Mouse (Mus musculus) intestine, embryonic 15.5 days (tissue): ENCODE measurements at regions not wholly inside any gene's neighbourhood (a gene's known extent, or its start where the extent isn't known, plus 50 kb on each side); places are given as distances from the start of the nearest gene placed in this dataset.

Source experiments
- ATAC-seq: fragments of 200-750 bp; cut with Nextera tagmentation; 2 replicates; pipeline ENCODE4 v1.8.0; 2017; ENCODE audit warnings: moderate TSS enrichment, moderate library complexity
- H3K27ac ChIP-seq: fragments of 300-500 bp; sonication (generic); 2 replicates; pipeline ENCODE4 v1.5.1; 2015; ENCODE audit warnings: mild to moderate bottlenecking, inconsistent platforms
- H3K27me3 ChIP-seq: fragments of 300-500 bp; sonication (generic); replicated peaks from 2 replicates; pipeline ENCODE4 v1.6.1; 2015; ENCODE audit warnings: inconsistent platforms
- H3K36me3 ChIP-seq: fragments of 300-500 bp; sonication (generic); 2 replicates; pipeline ENCODE4 v1.6.1; 2015; ENCODE audit warnings: inconsistent platforms
- H3K4me1 ChIP-seq: fragments of 300-500 bp; sonication (generic); replicated peaks from 2 replicates; pipeline ENCODE4 v1.6.1; 2015; ENCODE audit warnings: inconsistent platforms
- H3K4me2 ChIP-seq: fragments of 300-500 bp; sonication (generic); replicated peaks from 2 replicates; pipeline ENCODE4 v1.6.1; 2015; ENCODE audit warnings: mild to moderate bottlenecking, inconsistent platforms
- H3K4me3 ChIP-seq: fragments of 300-500 bp; sonication (generic); replicated peaks from 2 replicates; pipeline ENCODE4 v1.5.1; 2015; ENCODE audit warnings: inconsistent platforms
- H3K9ac ChIP-seq: fragments of 300-500 bp; sonication (generic); 2 replicates; pipeline ENCODE4 v1.6.1; 2015; ENCODE audit warnings: inconsistent platforms
- H3K9me3 ChIP-seq: fragments of 300-500 bp; sonication (generic); 2 replicates; pipeline ENCODE4 v1.6.1; 2016; ENCODE audit warnings: inconsistent platforms
- WGBS: fragments of 180-500 bp; shearing (Covaris S2); methylation state at CpG from one replicate; pipeline ENCODE4 v1.1.7; 2015; 5-methylcytosine and 5-hydroxymethylcytosine counted together

GRCm38 (mm10) chr12:92073209-92073608 is 224.3 kb upstream of the Sel1l start:
- Histone ChIP-seq H3K4me1 (no peaks in the 10 kb centered on the region), H3K36me3 (no peaks in the 10 kb centered on the region), H3K27ac (no peak overlapping the region), H3K9ac (no peak overlapping the region), H3K9me3 (no peaks in the 10 kb centered on the region), H3K4me3 (no peak overlapping the region), H3K4me2 (no peak overlapping the region), H3K27me3 (no peaks in the 10 kb centered on the region)
- ATAC-seq, result no peak
- 86% methylated on average over 10 of the region's 10 CpGs for WGBS

GRCm38 (mm10) chr12:92062731-92063130 is 213.8 kb upstream of the Sel1l start:
- H3K36me3 ChIP-seq, result no peaks in the 10 kb centered on the region
- WGBS, result 67% methylated on average over 4 of the region's 4 CpGs
- H3K4me3 ChIP-seq, result no peak overlapping the region
- H3K9me3 ChIP-seq, result no peaks in the 10 kb centered on the region
- no peak overlapping the region for H3K4me2 ChIP-seq
- no peak overlapping the region for H3K9ac ChIP-seq
- no peaks in the 10 kb centered on the region for H3K27me3 ChIP-seq
- no peak for ATAC-seq
- no peaks in the 10 kb centered on the region for H3K4me1 ChIP-seq
- no peak overlapping the region for H3K27ac ChIP-seq

GRCm38 (mm10) chr12:92040481-92040880 is 191.5 kb upstream of the Sel1l start:
- H3K27me3 ChIP-seq, result no peaks in the 10 kb centered on the region
- no peaks in the 10 kb centered on the region for H3K36me3 ChIP-seq
- H3K4me2 ChIP-seq, result no peak overlapping the region
- no peak overlapping the region for H3K27ac ChIP-seq
- no peak overlapping the region for H3K9ac ChIP-seq
- 79% methylated on average over 1 of the region's 1 CpGs for WGBS
- no peaks in the 10 kb centered on the region for H3K4me1 ChIP-seq
- no peaks in the 10 kb centered on the region for H3K9me3 ChIP-seq
- H3K4me3 ChIP-seq, result no peak overlapping the region
- no peak for ATAC-seq

GRCm38 (mm10) chr12:92029192-92029591 is 180.2 kb upstream of the Sel1l start:
- H3K27me3 ChIP-seq, result no peaks in the 10 kb centered on the region
- H3K4me2 ChIP-seq, result no peak overlapping the region
- no peak overlapping the region for H3K27ac ChIP-seq
- no peak overlapping the region for H3K4me3 ChIP-seq
- no peaks in the 10 kb centered on the region for H3K36me3 ChIP-seq
- no peaks in the 10 kb centered on the region for H3K4me1 ChIP-seq
- H3K9me3 ChIP-seq, result no peaks in the 10 kb centered on the region
- 82% methylated on average over 2 of the region's 2 CpGs for WGBS
- no peak for ATAC-seq
- H3K9ac ChIP-seq, result no peak overlapping the region

- no peak overlapping the region for H3K9ac ChIP-seq
- H3K27ac ChIP-seq, result no peak overlapping the region
- no peaks in the 10 kb centered on the region for H3K36me3 ChIP-seq
- no peaks in the 10 kb centered on the region for H3K27me3 ChIP-seq
- 87% methylated on average over 7 of the region's 7 CpGs for WGBS
- H3K4me2 ChIP-seq, result no peak overlapping the region
- peak; percentile 76; the same call in 1 of the 2 replicates for ATAC-seq
- no peaks in the 10 kb centered on the region for H3K4me1 ChIP-seq
- H3K9me3 ChIP-seq, result no peaks in the 10 kb centered on the region
- H3K4me3 ChIP-seq, result no peak overlapping the region
Observed at GRCm38 (mm10) chr12:92028354-92028753, 179.4 kb upstream of the Sel1l start.

GRCm38 (mm10) chr12:92024461-92025218 is 175.7 kb upstream of the Sel1l start:
- Histone ChIP-seq H3K9me3 (no peaks in the 10 kb centered on the region), H3K36me3 (no peaks in the 10 kb centered on the region), H3K4me2 (no peak overlapping the region), H3K27ac (no peak overlapping the region), H3K9ac (no peak overlapping the region), H3K4me3 (no peak overlapping the region), H3K4me1 (no peaks in the 10 kb centered on the region), H3K27me3 (no peaks in the 10 kb centered on the region)
- ATAC-seq, result no peak
- 71% methylated on average over 4 of the region's 4 CpGs for WGBS

GRCm38 (mm10) chr12:92019593-92020224 is 170.8 kb upstream of the Sel1l start:
- no peak overlapping the region for H3K4me3 ChIP-seq
- no peak overlapping the region for H3K27ac ChIP-seq
- no peaks in the 10 kb centered on the region for H3K36me3 ChIP-seq
- ATAC-seq, result no peak
- WGBS, result 49% methylated on average over 6 of the region's 6 CpGs
- H3K4me2 ChIP-seq, result no peak overlapping the region
- H3K4me1 ChIP-seq, result no peaks in the 10 kb centered on the region
- no peaks in the 10 kb centered on the region for H3K27me3 ChIP-seq
- H3K9me3 ChIP-seq, result no peaks in the 10 kb centered on the region
- H3K9ac ChIP-seq, result no peak overlapping the region

- Histone ChIP-seq H3K4me1 (no peaks in the 10 kb centered on the region), H3K27me3 (no peaks in the 10 kb centered on the region), H3K36me3 (no peaks in the 10 kb centered on the region), H3K4me2 (no peak overlapping the region), H3K9me3 (no peaks in the 10 kb centered on the region), H3K4me3 (no peak overlapping the region), H3K27ac (no peak overlapping the region), H3K9ac (no peak overlapping the region)
- WGBS, result 86% methylated on average over 2 of the region's 2 CpGs
- no peak for ATAC-seq
Observed at GRCm38 (mm10) chr12:92015373-92015772, 166.4 kb upstream of the Sel1l start.

- Histone ChIP-seq H3K4me3 (no peak overlapping the region), H3K9me3 (no peaks in the 10 kb centered on the region), H3K4me1 (no peaks in the 10 kb centered on the region), H3K9ac (no peak overlapping the region), H3K27me3 (no peaks in the 10 kb centered on the region), H3K36me3 (no peaks in the 10 kb centered on the region), H3K27ac (no peak overlapping the region), H3K4me2 (no peak overlapping the region)
- WGBS, result 80% methylated on average over 8 of the region's 8 CpGs
- no peak for ATAC-seq
Observed at GRCm38 (mm10) chr12:92013979-92014378, 165.0 kb upstream of the Sel1l start.

- H3K9me3 ChIP-seq, result no peaks in the 10 kb centered on the region
- 12% methylated on average over 8 of the region's 8 CpGs for WGBS
- ATAC-seq, result no peak
Observed at GRCm38 (mm10) chr12:92013244-92013643, 164.3 kb upstream of the Sel1l start.

GRCm38 (mm10) chr12:92004391-92005094 is 155.6 kb upstream of the Sel1l start:
- Histone ChIP-seq H3K27me3 (no peaks in the 10 kb centered on the region), H3K9me3 (no peaks in the 10 kb centered on the region), H3K36me3 (no peaks in the 10 kb centered on the region), H3K27ac (no peak overlapping the region), H3K4me3 (no peak overlapping the region), H3K4me1 (no peaks in the 10 kb centered on the region), H3K9ac (no peak overlapping the region), H3K4me2 (no peak overlapping the region)
- ATAC-seq, result no peak
- WGBS, result 74% methylated on average over 12 of the region's 12 CpGs

More at GRCm38 (mm10) chr12:92013244-92013643, 164.3 kb upstream of the Sel1l start:
- Histone ChIP-seq H3K4me2 (no peak overlapping the region), H3K27ac (no peak overlapping the region), H3K27me3 (no peaks in the 10 kb centered on the region), H3K9ac (no peak overlapping the region), H3K4me3 (no peak overlapping the region), H3K4me1 (no peaks in the 10 kb centered on the region), H3K36me3 (no peaks in the 10 kb centered on the region)

GRCm38 (mm10) chr12:91999031-91999430 is 150.1 kb upstream of the Sel1l start:
- H3K27me3 ChIP-seq, result no peaks in the 10 kb centered on the region
- 69% methylated on average over 2 of the region's 2 CpGs for WGBS
- ATAC-seq, result peak; percentile 85
- H3K4me3 ChIP-seq, result no peak overlapping the region
- no peaks in the 10 kb centered on the region for H3K4me1 ChIP-seq
- no peaks in the 10 kb centered on the region for H3K36me3 ChIP-seq
- H3K9me3 ChIP-seq, result no peaks in the 10 kb centered on the region
- no peak overlapping the region for H3K4me2 ChIP-seq
- H3K9ac ChIP-seq, result no peak overlapping the region
- no peak overlapping the region for H3K27ac ChIP-seq
